Mouse (Mus musculus) liver, embryonic 15.5 days (tissue): ENCODE measurements around the gene Rab14. TPM values are rescaled to one million over a fixed set of nuclear protein-coding genes. Genes with fewer than 3 reads are reported as not detected.

Source experiments
- ATAC-seq: fragments of 200-750 bp; cut with Nextera tagmentation; 2 replicates; pipeline ENCODE4 v1.8.0; 2017; ENCODE audit warnings: moderate number of reproducible peaks, mild to moderate bottlenecking, moderate library complexity; ENCODE audit not compliant: insufficient read depth
- H3K27ac ChIP-seq: fragments of 300-500 bp; sonication (generic); replicated peaks from 2 replicates; pipeline ENCODE4 v1.5.1; 2015; ENCODE audit warnings: mild to moderate bottlenecking, inconsistent platforms
- H3K27me3 ChIP-seq: fragments of 300-500 bp; sonication (generic); 2 replicates; pipeline ENCODE4 v1.6.1; 2015; ENCODE audit warnings: mild to moderate bottlenecking, inconsistent platforms
- H3K36me3 ChIP-seq: fragments of 300-500 bp; sonication (generic); replicated peaks from 2 replicates; pipeline ENCODE4 v1.6.1; 2015; ENCODE audit warnings: moderate library complexity, mild to moderate bottlenecking, inconsistent platforms
- H3K4me1 ChIP-seq: fragments of 300-500 bp; sonication (generic); replicated peaks from 2 replicates; pipeline ENCODE4 v1.6.1; 2015; ENCODE audit warnings: inconsistent platforms
- H3K4me2 ChIP-seq: fragments of 300-500 bp; sonication (generic); 2 replicates; pipeline ENCODE4 v1.6.1; 2015; ENCODE audit warnings: moderate library complexity, mild to moderate bottlenecking, inconsistent platforms
- H3K4me3 ChIP-seq: fragments of 300-500 bp; sonication (generic); replicated peaks from 2 replicates; pipeline ENCODE4 v1.5.1; 2015; ENCODE audit warnings: mild to moderate bottlenecking, inconsistent platforms
- H3K9ac ChIP-seq: fragments of 300-500 bp; sonication (generic); 2 replicates; pipeline ENCODE4 v1.6.1; 2015; ENCODE audit warnings: moderate library complexity, mild to moderate bottlenecking, inconsistent platforms
- H3K9me3 ChIP-seq: fragments of 300-500 bp; sonication (generic); replicated peaks from 2 replicates; pipeline ENCODE4 v1.6.1; 2016; ENCODE audit warnings: inconsistent platforms
- WGBS: fragments of 180-500 bp; shearing (Covaris S2); methylation state at CpG from one replicate; pipeline ENCODE4 v1.1.7; 2015; ENCODE audit warnings: mixed read lengths; ENCODE audit not compliant: insufficient replicate concordance; 5-methylcytosine and 5-hydroxymethylcytosine counted together
- polyA plus RNA-seq: library from polyadenylated mRNA; unstranded; fragments of >200 nt; fragmentation: Nextera tagmentation; extraction: Ambion mirVana; gene quantifications from 2 replicates; pipeline ENCODE4 v1.2.1, GENCODE M21; 2015

Rab14 gene
- 104 and 111 TPM in 2 replicates for polyA plus RNA-seq

- WGBS = under 1% methylated on average over 47 of the region's 47 CpGs
- peak within 1 kb of the TSS; percentile 93 for H3K4me2 ChIP-seq
- H3K27ac ChIP-seq = peak within 1 kb of the TSS; percentile 95
- peak within 1 kb of the TSS; percentile 91 for H3K4me3 ChIP-seq
- 0 out of 2 replicates have a peak, but pooled peaks cover 6% of the 10 kb centered on the region for H3K27me3 ChIP-seq
- H3K4me1 ChIP-seq = peaks cover 35% of the 10 kb centered on the region
- H3K9me3 ChIP-seq = no peaks in the 10 kb centered on the region
- ATAC-seq = peak; percentile 93
- H3K9ac ChIP-seq = peak within 1 kb of the TSS; percentile 92
- no peaks in the 10 kb centered on the region for H3K36me3 ChIP-seq
Measured at GRCm38 (mm10) chr2:35200898-35201668, at the start of gene Rab14. Rab14 (minus strand) TSS chr2:35201120.

- H3K36me3 ChIP-seq = no peaks in the 10 kb centered on the region
- 21% methylated on average over 5 of the region's 5 CpGs for WGBS
- ATAC-seq = no peak
Measured at GRCm38 (mm10) chr2:35247763-35248162, 46.8 kb upstream of the Rab14 start.

GRCm38 (mm10) chr2:35244241-35244640 lies 43.3 kb upstream of the Rab14 start:
- no peak for ATAC-seq
- 10% methylated on average over 3 of the region's 3 CpGs for WGBS
- no peak overlapping the region for H3K4me3 ChIP-seq

More at GRCm38 (mm10) chr2:35247763-35248162, 46.8 kb upstream of the Rab14 start:
- no peak overlapping the region for H3K4me2 ChIP-seq
- no peak overlapping the region for H3K9ac ChIP-seq
- H3K27ac ChIP-seq = no peak overlapping the region
- no peaks in the 10 kb centered on the region for H3K27me3 ChIP-seq
- no peaks in the 10 kb centered on the region for H3K9me3 ChIP-seq
- no peak overlapping the region for H3K4me3 ChIP-seq
- H3K4me1 ChIP-seq = peaks cover 4% of the 10 kb centered on the region

GRCm38 (mm10) chr2:35235021-35235420 lies 34.1 kb upstream of the Rab14 start:
- Histone ChIP-seq H3K9ac (no peak overlapping the region), H3K36me3 (no peaks in the 10 kb centered on the region), H3K4me2 (no peak overlapping the region), H3K4me1 (peaks cover 13% of the 10 kb centered on the region; the same call in 1 of the 2 replicates), H3K27ac (no peak overlapping the region), H3K4me3 (no peak overlapping the region), H3K9me3 (no peaks in the 10 kb centered on the region), H3K27me3 (0 out of 2 replicates have a peak, but pooled peaks cover under 1% of the 10 kb centered on the region)
- WGBS = 73% methylated on average over 6 of the region's 6 CpGs
- no peak for ATAC-seq

More at GRCm38 (mm10) chr2:35244241-35244640, 43.3 kb upstream of the Rab14 start:
- H3K36me3 ChIP-seq = no peaks in the 10 kb centered on the region
- H3K27me3 ChIP-seq = no peaks in the 10 kb centered on the region; the same call in 1 of the 2 replicates
- no peak overlapping the region for H3K4me2 ChIP-seq
- H3K9me3 ChIP-seq = no peaks in the 10 kb centered on the region
- H3K9ac ChIP-seq = no peak overlapping the region
- H3K27ac ChIP-seq = no peak overlapping the region
- peaks cover 4% of the 10 kb centered on the region for H3K4me1 ChIP-seq

- no peak overlapping the region for H3K27ac ChIP-seq
- no peaks in the 10 kb centered on the region for H3K9me3 ChIP-seq
- H3K4me1 ChIP-seq = peaks cover 13% of the 10 kb centered on the region; the same call in 1 of the 2 replicates
- no peak overlapping the region for H3K4me3 ChIP-seq
- H3K36me3 ChIP-seq = no peaks in the 10 kb centered on the region
- H3K27me3 ChIP-seq = 0 out of 2 replicates have a peak, but pooled peaks cover 8% of the 10 kb centered on the region
- ATAC-seq = peak; percentile 52
- no peak overlapping the region for H3K9ac ChIP-seq
- WGBS = 43% methylated on average over 3 of the region's 3 CpGs
- no peak overlapping the region for H3K4me2 ChIP-seq
Measured at GRCm38 (mm10) chr2:35233898-35234297, 33.0 kb upstream of the Rab14 start.

GRCm38 (mm10) chr2:35232595-35233445 lies 31.9 kb upstream of the Rab14 start:
- Histone ChIP-seq H3K4me1 (peaks cover 13% of the 10 kb centered on the region; the same call in 1 of the 2 replicates), H3K27ac (peak overlapping the region; percentile 55), H3K4me2 (peak overlapping the region; percentile 27), H3K9me3 (no peaks in the 10 kb centered on the region), H3K9ac (no peak overlapping the region), H3K4me3 (no peak overlapping the region), H3K36me3 (no peaks in the 10 kb centered on the region), H3K27me3 (0 out of 2 replicates have a peak, but pooled peaks cover 8% of the 10 kb centered on the region)
- ATAC-seq = no peak
- WGBS = 36% methylated on average over 17 of the region's 17 CpGs

GRCm38 (mm10) chr2:35231871-35232270 lies 31.0 kb upstream of the Rab14 start:
- Histone ChIP-seq H3K4me3 (no peak overlapping the region), H3K9me3 (no peaks in the 10 kb centered on the region), H3K9ac (no peak overlapping the region), H3K36me3 (no peaks in the 10 kb centered on the region), H3K27ac (peak overlapping the region; percentile 55; the same call in 1 of the 2 replicates), H3K4me1 (peaks cover 13% of the 10 kb centered on the region; the same call in 1 of the 2 replicates), H3K4me2 (no peak overlapping the region), H3K27me3 (0 out of 2 replicates have a peak, but pooled peaks cover 8% of the 10 kb centered on the region)
- ATAC-seq = no peak
- WGBS = 41% methylated on average over 2 of the region's 2 CpGs

GRCm38 (mm10) chr2:35230215-35230614 lies 29.3 kb upstream of the Rab14 start:
- Histone ChIP-seq H3K27ac (no peak overlapping the region), H3K4me2 (no peak overlapping the region), H3K36me3 (no peaks in the 10 kb centered on the region), H3K4me3 (no peak overlapping the region), H3K9ac (no peak overlapping the region), H3K4me1 (peaks cover 13% of the 10 kb centered on the region; the same call in 1 of the 2 replicates), H3K27me3 (0 out of 2 replicates have a peak, but pooled peaks cover 8% of the 10 kb centered on the region), H3K9me3 (no peaks in the 10 kb centered on the region)
- no peak for ATAC-seq
- 14% methylated on average over 8 of the region's 8 CpGs for WGBS

- no peak overlapping the region for H3K27ac ChIP-seq
- H3K36me3 ChIP-seq = no peaks in the 10 kb centered on the region
- H3K4me3 ChIP-seq = no peak overlapping the region
- no peaks in the 10 kb centered on the region for H3K9me3 ChIP-seq
- H3K4me1 ChIP-seq = peaks cover 5% of the 10 kb centered on the region; the same call in 1 of the 2 replicates
- no peak overlapping the region for H3K9ac ChIP-seq
- no peak overlapping the region for H3K4me2 ChIP-seq
- ATAC-seq = no peak
- 0 out of 2 replicates have a peak, but pooled peaks cover 8% of the 10 kb centered on the region for H3K27me3 ChIP-seq
- WGBS = 72% methylated on average over 4 of the region's 4 CpGs
Measured at GRCm38 (mm10) chr2:35228145-35228544, 27.2 kb upstream of the Rab14 start.

- 78% methylated on average over 15 of the region's 15 CpGs for WGBS
Measured at GRCm38 (mm10) chr2:35224285-35224684, 23.4 kb upstream of the Rab14 start.

More at GRCm38 (mm10) chr2:35224285-35224684, 23.4 kb upstream of the Rab14 start:
- no peak overlapping the region for H3K9ac ChIP-seq
- H3K27me3 ChIP-seq = 0 out of 2 replicates have a peak, but pooled peaks cover 1% of the 10 kb centered on the region
- H3K36me3 ChIP-seq = no peaks in the 10 kb centered on the region
- no peak overlapping the region for H3K27ac ChIP-seq
- H3K4me2 ChIP-seq = no peak overlapping the region
- H3K9me3 ChIP-seq = no peaks in the 10 kb centered on the region
- no peaks in the 10 kb centered on the region for H3K4me1 ChIP-seq
- H3K4me3 ChIP-seq = no peak overlapping the region
- no peak for ATAC-seq
